Mouse (Mus musculus) ES-E14 (cell line): ENCODE measurements at regions not wholly inside any gene's neighbourhood (a gene's known extent, or its start where the extent isn't known, plus 50 kb on each side); places are given as distances from the start of the nearest gene placed in this dataset.

Experiments used
- MAFK ChIP-seq: IDR thresholded peaks from 2 replicates; pipeline ENCODE4 v1.6.1; 2014; ENCODE audit warnings: mild to moderate bottlenecking, low read depth, low read length, inconsistent platforms; ENCODE audit not compliant: insufficient read depth
- ZC3H11A ChIP-seq: IDR thresholded peaks from 2 replicates; pipeline ENCODE4 v1.6.1; 2012; ENCODE audit warnings: low read depth, mild to moderate bottlenecking, inconsistent platforms, low read length, borderline replicate concordance
- ZNF384 ChIP-seq: IDR thresholded peaks from 2 replicates; pipeline ENCODE4 v1.6.1; 2012; ENCODE audit warnings: low read depth, low read length, inconsistent platforms

DNA sequence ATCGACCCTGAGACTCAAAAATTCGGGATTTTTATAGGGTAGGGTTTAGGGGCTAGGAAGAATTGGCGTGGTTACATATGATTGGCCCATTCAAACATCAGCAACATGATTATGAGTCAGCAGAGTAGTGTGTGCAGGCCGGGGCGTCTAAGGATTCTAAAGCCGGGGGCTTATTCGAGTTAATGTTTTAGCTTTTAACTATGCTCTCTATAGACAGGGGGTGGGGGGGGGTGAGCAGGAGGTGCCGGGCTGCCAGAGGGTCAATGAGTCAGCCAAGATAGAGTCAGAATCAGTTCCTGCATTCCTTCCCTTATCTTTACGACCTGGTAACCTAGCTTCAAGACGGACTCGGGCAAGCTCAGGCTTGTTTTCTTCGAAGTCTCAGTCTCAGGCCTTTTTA is 333.2 kb upstream of the Smc2 start:
- TF ChIP-seq ZNF384 (no peak), MAFK (no peak), ZC3H11A (no peak)
